Mouse (Mus musculus): ENCODE measurements around the gene Ccdc96.

GRCm38 (mm10) chr5:36444611-36445010 lies 39.8 kb upstream of the Ccdc96 start:
- TF ChIP-seq POLR2A (IDR thresholded peaks at IDR 0.05; ENCODE audit: insufficient read depth, low read depth, low read length), result no peak
- TF ChIP-seq CTCF (IDR thresholded peaks at IDR 0.05; ENCODE audit: insufficient read depth, low read depth, low read length), result no peak

Measured in olfactory bulb, adult 2 months (tissue).